Mouse (Mus musculus) neural tube, embryonic 14.5 days (tissue): ENCODE results near the gene Ppdpf. TPM values are rescaled to one million over a fixed set of nuclear protein-coding genes. Genes with fewer than 3 reads are reported as not detected.
A peak's percentile ranks its signal among the peaks of the same experiment; 100 is the strongest.

Source experiments
- ATAC-seq: fragments of 200-750 bp; cut with Nextera tagmentation; 2 replicates; pipeline ENCODE4 v1.8.0; 2017; ENCODE audit warnings: low read depth, mild to moderate bottlenecking, moderate TSS enrichment, moderate library complexity
- H3K27ac ChIP-seq: fragments of 300-500 bp; sonication (generic); 2 replicates; pipeline ENCODE4 v1.5.1; 2014; ENCODE audit warnings: low read depth, mild to moderate bottlenecking, control low read depth, low read length, moderate library complexity, mixed read lengths
- H3K27me3 ChIP-seq: fragments of 300-500 bp; sonication (generic); 2 replicates; pipeline ENCODE4 v1.6.1; 2014; ENCODE audit warnings: low read length; ENCODE audit not compliant: control insufficient read depth, insufficient read depth
- H3K36me3 ChIP-seq: fragments of 300-500 bp; sonication (generic); 2 replicates; pipeline ENCODE4 v1.6.1; 2014; ENCODE audit warnings: low read length, mixed read lengths; ENCODE audit not compliant: control insufficient read depth, insufficient read depth
- H3K4me1 ChIP-seq: fragments of 300-500 bp; sonication (generic); 2 replicates; pipeline ENCODE4 v1.6.1; 2014; ENCODE audit warnings: low read length; ENCODE audit not compliant: control insufficient read depth, insufficient read depth
- H3K4me2 ChIP-seq: fragments of 300-500 bp; sonication (generic); 2 replicates; pipeline ENCODE4 v1.6.1; 2014; ENCODE audit warnings: mild to moderate bottlenecking, low read depth, low read length, control low read depth
- H3K4me3 ChIP-seq: fragments of 300-500 bp; sonication (generic); 2 replicates; pipeline ENCODE4 v1.5.1; 2014; ENCODE audit warnings: low read depth, low read length, control low read depth, mixed read lengths
- H3K9ac ChIP-seq: fragments of 300-500 bp; sonication (generic); replicated peaks from 2 replicates; pipeline ENCODE4 v1.6.1; 2014; ENCODE audit warnings: low read depth, mild to moderate bottlenecking, control low read depth, low read length, mixed read lengths
- H3K9me3 ChIP-seq: fragments of 300-500 bp; sonication (generic); 2 replicates; pipeline ENCODE4 v1.6.1; 2016; ENCODE audit warnings: low read length; ENCODE audit not compliant: control insufficient read depth
- WGBS: fragments of 180-500 bp; shearing (Covaris S2); extraction: QIAGEN DNeasy Blood & Tissue Kit; methylation state at CpG from one replicate; pipeline ENCODE4 v1.1.7; 2014; 5-methylcytosine and 5-hydroxymethylcytosine counted together
- polyA plus RNA-seq: library from polyadenylated mRNA; unstranded; fragments of >200 nt; fragmentation: Nextera tagmentation; extraction: Ambion mirVana; gene quantifications from 2 replicates; pipeline ENCODE4 v1.2.1, GENCODE M21; 2014

Gene Ppdpf
- polyA plus RNA-seq = 419 and 445 TPM in 2 replicates

DNA sequence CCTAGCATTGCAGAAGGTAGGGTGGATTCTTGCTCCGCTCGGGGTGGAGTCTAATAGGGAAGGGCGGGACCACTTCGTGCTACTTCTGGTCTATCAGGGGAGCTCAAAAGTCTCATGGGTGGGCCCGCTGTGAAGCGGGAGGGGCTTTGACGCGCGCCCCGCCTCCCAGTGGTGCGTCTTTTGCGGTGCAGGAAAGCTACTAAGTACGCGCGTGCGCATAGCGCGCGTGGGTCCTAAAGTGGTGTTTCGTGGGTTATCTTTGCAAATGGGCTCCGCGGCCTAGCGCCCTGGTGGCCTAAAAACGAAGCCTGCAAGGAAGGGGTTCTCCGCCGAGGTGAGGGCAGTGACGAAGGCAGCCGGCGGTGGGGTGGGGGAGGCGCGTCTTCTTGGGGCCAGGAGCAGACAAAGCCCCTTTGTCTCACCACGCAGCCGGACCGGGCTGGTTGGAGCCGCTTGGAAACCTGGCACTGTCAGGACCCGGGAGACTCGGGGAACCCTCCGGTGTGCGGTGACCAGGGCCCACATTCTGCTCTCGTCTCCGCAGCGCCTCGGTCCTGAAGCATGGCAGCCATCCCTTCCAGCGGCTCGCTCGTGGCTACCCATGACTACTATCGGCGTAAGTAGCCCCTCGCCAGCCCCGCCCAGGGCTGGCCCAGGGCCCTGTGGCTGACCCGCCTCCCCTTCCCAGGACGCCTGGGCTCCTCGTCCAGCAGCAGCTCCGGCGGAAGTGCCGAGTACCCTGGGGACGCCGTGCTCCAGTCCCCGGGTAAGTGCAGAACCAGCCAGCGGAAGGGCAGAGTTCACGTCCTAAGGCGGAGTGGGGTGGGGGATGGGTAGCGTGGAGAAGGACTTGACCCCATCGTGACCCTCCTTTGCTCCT is at the start of gene Ppdpf:
Gene Ppdpf (plus strand): TSS at position 127 of the 880 bp plus-strand sequence.
- H3K36me3 ChIP-seq = 0 out of 2 replicates have a peak, but pooled peaks cover 6% of the 10 kb centered on the region
- peak within 1 kb of the TSS; percentile 93 for H3K27ac ChIP-seq
- WGBS = under 1% methylated on average over 62 of the region's 64 CpGs
- peak within 1 kb of the TSS; percentile 93 for H3K9ac ChIP-seq
- H3K4me3 ChIP-seq = peak within 1 kb of the TSS; percentile 57
- peak; percentile 88 for ATAC-seq
- H3K9me3 ChIP-seq = no peaks in the 10 kb centered on the region
- H3K4me1 ChIP-seq = peaks cover 4% of the 10 kb centered on the region; the same call in 1 of the 2 replicates
- H3K4me2 ChIP-seq = peak within 1 kb of the TSS; percentile 74
- no peaks in the 10 kb centered on the region for H3K27me3 ChIP-seq

DNA sequence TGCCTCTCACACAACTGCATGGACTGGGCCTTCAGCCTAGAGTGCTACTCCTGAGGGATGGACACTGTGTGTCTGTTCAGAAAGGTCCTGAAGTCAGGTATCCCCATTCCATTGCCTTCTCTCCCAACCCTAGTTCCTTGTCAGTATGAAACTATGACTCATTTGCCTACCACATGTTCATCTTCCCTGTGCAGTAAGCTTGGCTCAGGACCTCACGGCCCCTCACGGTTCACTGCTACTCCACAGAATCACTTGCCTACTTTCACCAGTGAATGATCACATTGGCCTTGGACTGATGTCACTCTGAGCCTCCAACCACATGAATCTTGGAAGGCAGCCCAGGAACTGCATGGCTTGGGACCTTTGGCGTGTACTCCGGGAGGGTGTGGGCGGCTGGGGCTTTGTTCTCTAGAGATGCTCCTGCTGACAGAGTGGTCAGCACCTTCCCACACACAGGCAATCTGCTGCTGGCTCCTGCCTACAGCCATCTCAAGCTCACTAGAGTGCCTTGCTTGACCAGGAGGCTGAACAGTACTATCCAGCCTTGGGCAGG is 47.3 kb upstream of the Ppdpf start:
- Histone ChIP-seq H3K36me3 (no peaks in the 10 kb centered on the region), H3K4me3 (no peak overlapping the region), H3K27ac (no peak overlapping the region), H3K27me3 (peaks cover 4% of the 10 kb centered on the region; the same call in 1 of the 2 replicates), H3K4me2 (no peak overlapping the region), H3K4me1 (no peaks in the 10 kb centered on the region), H3K9ac (no peak overlapping the region), H3K9me3 (no peaks in the 10 kb centered on the region)
- WGBS = 87% methylated on average over 5 of the region's 5 CpGs
- no peak for ATAC-seq

DNA sequence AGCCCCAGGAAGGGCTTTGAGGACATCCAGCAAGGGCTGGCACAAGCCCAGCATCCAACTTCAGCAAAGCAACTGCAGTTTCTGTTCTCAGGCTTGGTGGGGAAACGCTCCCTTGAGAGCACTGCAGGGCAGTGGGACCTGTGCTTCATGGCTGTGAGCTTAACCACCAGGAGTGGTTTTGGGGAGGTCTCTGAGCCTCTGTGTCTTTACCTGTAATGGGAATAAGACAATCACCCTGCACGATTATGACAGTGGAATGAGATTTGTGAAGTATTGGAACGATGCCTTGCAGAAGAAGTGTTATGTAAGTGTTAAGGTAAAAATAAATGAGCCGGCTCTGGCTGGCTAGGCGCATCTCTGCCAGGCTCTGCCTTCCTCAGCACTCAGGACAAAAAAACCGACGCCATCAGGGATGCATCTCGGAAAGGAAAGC is 44.3 kb upstream of the Ppdpf start:
- no peak overlapping the region for H3K9ac ChIP-seq
- peaks cover under 1% of the 10 kb centered on the region; the same call in 1 of the 2 replicates for H3K4me1 ChIP-seq
- 67% methylated on average over 8 of the region's 8 CpGs for WGBS
- 0 out of 2 replicates have a peak, but pooled peaks cover 4% of the 10 kb centered on the region for H3K36me3 ChIP-seq
- H3K27ac ChIP-seq = no peak overlapping the region
- H3K4me3 ChIP-seq = no peak overlapping the region
- H3K4me2 ChIP-seq = no peak overlapping the region
- ATAC-seq = no peak
- no peaks in the 10 kb centered on the region for H3K27me3 ChIP-seq
- no peaks in the 10 kb centered on the region for H3K9me3 ChIP-seq

- Histone ChIP-seq H3K4me2 (no peak overlapping the region), H3K36me3 (0 out of 2 replicates have a peak, but pooled peaks cover 7% of the 10 kb centered on the region), H3K9me3 (no peaks in the 10 kb centered on the region), H3K9ac (no peak overlapping the region), H3K27ac (no peak overlapping the region), H3K4me3 (no peak overlapping the region), H3K4me1 (peaks cover 4% of the 10 kb centered on the region; the same call in 1 of the 2 replicates), H3K27me3 (no peaks in the 10 kb centered on the region)
- ATAC-seq = no peak
- 48% methylated on average over 2 of the region's 2 CpGs for WGBS
Measured at GRCm38 (mm10) chr2:181143509-181144276, 43.4 kb upstream of the Ppdpf start.

DNA sequence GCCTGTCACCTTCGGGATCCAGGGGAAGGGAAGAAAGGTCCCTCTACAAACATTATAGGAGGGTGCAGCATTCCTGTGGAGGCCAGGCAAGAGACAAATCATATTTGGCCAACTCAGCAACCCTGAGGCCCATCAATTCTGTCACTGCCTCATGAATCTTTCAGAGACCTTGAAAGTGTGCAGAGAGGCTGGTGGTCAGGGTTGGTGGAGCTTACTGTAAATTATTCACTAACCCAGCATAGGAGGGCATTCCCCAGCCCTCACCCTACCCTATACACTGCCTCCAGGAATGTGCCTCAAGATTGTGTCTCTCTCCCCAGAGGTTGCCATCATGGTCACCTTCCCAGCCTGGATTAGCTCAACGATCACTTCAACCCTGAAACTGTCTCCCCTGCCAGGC is 42.4 kb upstream of the Ppdpf start:
- Histone ChIP-seq H3K36me3 (0 out of 2 replicates have a peak, but pooled peaks cover 7% of the 10 kb centered on the region), H3K27me3 (no peaks in the 10 kb centered on the region), H3K9ac (no peak overlapping the region), H3K4me3 (no peak overlapping the region), H3K9me3 (no peaks in the 10 kb centered on the region), H3K4me2 (no peak overlapping the region), H3K27ac (no peak overlapping the region), H3K4me1 (peaks cover 4% of the 10 kb centered on the region; the same call in 1 of the 2 replicates)
- no peak for ATAC-seq
- WGBS = 83% methylated on average over 2 of the region's 2 CpGs

DNA sequence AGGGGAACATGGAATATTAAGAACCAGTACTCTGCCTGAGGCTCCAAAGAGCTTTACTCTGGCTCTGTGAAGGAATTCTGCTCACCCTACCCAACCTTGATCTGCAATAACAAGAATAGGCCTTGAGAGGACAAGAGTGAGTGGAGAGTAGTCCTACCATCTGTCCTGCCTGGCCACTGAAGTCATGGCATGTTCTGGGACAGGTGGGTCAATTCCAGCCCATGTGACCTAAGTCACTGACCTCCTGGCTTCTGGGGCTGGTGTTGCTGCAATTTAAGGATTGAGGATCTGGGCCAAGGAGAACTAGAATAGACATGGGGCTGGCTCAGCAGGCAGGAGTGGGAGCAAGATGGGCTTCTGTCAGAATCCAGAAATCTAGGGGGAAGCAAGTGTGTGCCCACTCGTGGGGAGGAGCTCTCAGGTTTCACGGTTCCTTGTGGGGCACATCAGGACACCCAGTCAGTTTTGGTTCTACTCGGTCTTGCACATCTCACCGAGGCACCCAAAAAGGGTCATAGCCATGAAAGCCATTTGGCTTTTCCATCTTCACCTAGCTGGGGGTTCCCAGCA is 40.0 kb upstream of the Ppdpf start:
- 60% methylated on average over 4 of the region's 4 CpGs for WGBS
- Histone ChIP-seq H3K4me3 (peak overlapping the region; percentile 32), H3K27ac (no peak overlapping the region), H3K4me2 (peak overlapping the region; percentile 64; the same call in 1 of the 2 replicates), H3K9me3 (no peaks in the 10 kb centered on the region), H3K36me3 (peaks cover 18% of the 10 kb centered on the region), H3K4me1 (peaks cover 4% of the 10 kb centered on the region; the same call in 1 of the 2 replicates), H3K27me3 (peaks cover 4% of the 10 kb centered on the region; the same call in 1 of the 2 replicates), H3K9ac (no peak overlapping the region)
- 0 out of 2 replicates have a peak, but pooled peaks have one; percentile 3 for ATAC-seq

- H3K4me3 ChIP-seq = peak overlapping the region; percentile 32
- H3K27me3 ChIP-seq = peaks cover 4% of the 10 kb centered on the region; the same call in 1 of the 2 replicates
- no peak overlapping the region for H3K27ac ChIP-seq
- 0 out of 2 replicates have a peak, but pooled peaks have one; percentile 28 for ATAC-seq
- peak overlapping the region; percentile 64 for H3K4me2 ChIP-seq
- peaks cover 4% of the 10 kb centered on the region; the same call in 1 of the 2 replicates for H3K4me1 ChIP-seq
- no peaks in the 10 kb centered on the region for H3K9me3 ChIP-seq
- 2% methylated on average over 56 of the region's 61 CpGs for WGBS
- peaks cover 18% of the 10 kb centered on the region for H3K36me3 ChIP-seq
- 0 out of 2 replicates have a peak overlapping the region, but pooled peaks have one; percentile 35 for H3K9ac ChIP-seq
Measured at GRCm38 (mm10) chr2:181147546-181148317, 39.3 kb upstream of the Ppdpf start.
